Mouse (Mus musculus): Measurements from ENCODE around the gene Syngr3. TPM values are rescaled to one million over a fixed set of nuclear protein-coding genes. Genes with fewer than 3 reads are reported as not detected.

The Syngr3 gene
- 0.08 and 0.41 TPM in 2 replicates for polyA plus RNA-seq (2015; fragmentation: Nextera tagmentation; extraction: Ambion mirVana)

GRCm38 (mm10) chr17:24689251-24690081, at the start of gene Syngr3:
TSS of gene Syngr3 (minus strand) at chr17:24689955.

GRCm38 (mm10) chr17:24736330-24737051, 46.7 kb upstream of the Syngr3 start, which contains the start of gene Msrb1:
TSS of gene Msrb1 (plus strand) at chr17:24736642.

GRCm38 (mm10) chr17:24727618-24728017, 37.9 kb upstream of the Syngr3 start, which contains the start of gene Rpl3l:
TSS of gene Rpl3l (plus strand) at chr17:24727820.

GRCm38 (mm10) chr17:24724184-24724583, 34.4 kb upstream of the Syngr3 start, which contains the start of gene Ndufb10:
TSS of gene Ndufb10 (minus strand) at chr17:24724478.

GRCm38 (mm10) chr17:24717943-24718342, 28.2 kb upstream of the Syngr3 start, which contains the start of the genes Rnf151 and Rps2:
TSS of gene Rnf151 (minus strand) at chr17:24718063.
TSS of gene Rps2 (plus strand) at chr17:24718116.

GRCm38 (mm10) chr17:24706982-24707800, 17.4 kb upstream of the Syngr3 start, which contains the start of gene Tbl3:
TSS of gene Tbl3 (minus strand) at chr17:24707660.

GRCm38 (mm10) chr17:24696011-24696697, 6.4 kb upstream of the Syngr3 start, which contains the start of the genes Gfer and Noxo1:
TSS of gene Gfer (minus strand) at chr17:24696156.
TSS of gene Noxo1 (plus strand) at chr17:24696234.

GRCm38 (mm10) chr17:24669545-24670245, 20.1 kb downstream of the Syngr3 start, which contains the start of gene Zfp598:
TSS of gene Zfp598 (plus strand) at chr17:24669687.

GRCm38 (mm10) chr17:24658017-24658758, 31.6 kb downstream of the Syngr3 start, which contains the start of gene Npw:
TSS of gene Npw (minus strand) at chr17:24658457.

GRCm38 (mm10) chr17:24650070-24650616, 39.6 kb downstream of the Syngr3 start, which contains the start of gene Slc9a3r2:
TSS of gene Slc9a3r2 (minus strand) at chr17:24650327.

Other genes with a start within 250 kb of the Syngr3 start
- 35.1 and 38.3 TPM in 2 replicates for gene Dnase1l2, start 246.8 kb downstream of the Syngr3 start, polyA plus RNA-seq (2015; fragmentation: Nextera tagmentation; extraction: Ambion mirVana)
- gene E4f1, start 219.6 kb downstream of the Syngr3 start, polyA plus RNA-seq (2015; fragmentation: Nextera tagmentation; extraction: Ambion mirVana) = 17.7 and 19.5 TPM in 2 replicates
- gene Pgp, start 219.6 kb downstream of the Syngr3 start, polyA plus RNA-seq (2015; fragmentation: Nextera tagmentation; extraction: Ambion mirVana) = 41.5 and 50.1 TPM in 2 replicates
- not detected in 2 replicates for gene Bricd5, start 216.1 kb downstream of the Syngr3 start, polyA plus RNA-seq (2015; fragmentation: Nextera tagmentation; extraction: Ambion mirVana)
- gene Mlst8, start 210.9 kb downstream of the Syngr3 start, polyA plus RNA-seq (2015; fragmentation: Nextera tagmentation; extraction: Ambion mirVana) = 11.2 and 13.5 TPM in 2 replicates
- gene Caskin1, start 201.4 kb downstream of the Syngr3 start, polyA plus RNA-seq (2015; fragmentation: Nextera tagmentation; extraction: Ambion mirVana) = 0.23 and 0.41 TPM in 2 replicates
- 50.4 and 54.8 TPM in 2 replicates for gene Traf7, start 162.0 kb downstream of the Syngr3 start, polyA plus RNA-seq (2015; fragmentation: Nextera tagmentation; extraction: Ambion mirVana)
- 2.2 and 2.6 TPM in 2 replicates for gene Rab26, start 155.7 kb downstream of the Syngr3 start, polyA plus RNA-seq (2015; fragmentation: Nextera tagmentation; extraction: Ambion mirVana)
- 28.6 and 36.5 TPM in 2 replicates for gene Pkd1, start 140.1 kb downstream of the Syngr3 start, polyA plus RNA-seq (2015; fragmentation: Nextera tagmentation; extraction: Ambion mirVana)
- 216 and 218 TPM in 2 replicates for gene Tsc2, start 57.3 kb downstream of the Syngr3 start, polyA plus RNA-seq (2015; fragmentation: Nextera tagmentation; extraction: Ambion mirVana)
- gene Nthl1, start 57.3 kb downstream of the Syngr3 start, polyA plus RNA-seq (2015; fragmentation: Nextera tagmentation; extraction: Ambion mirVana) = 9.8 and 11.3 TPM in 2 replicates
- gene Slc9a3r2, start 39.6 kb downstream of the Syngr3 start, polyA plus RNA-seq (2015; fragmentation: Nextera tagmentation; extraction: Ambion mirVana) = 33.6 and 38.2 TPM in 2 replicates
- not detected in 2 replicates for gene Npw, start 31.5 kb downstream of the Syngr3 start, polyA plus RNA-seq (2015; fragmentation: Nextera tagmentation; extraction: Ambion mirVana)
- 10.0 and 11.2 TPM in 2 replicates for gene Zfp598, start 20.3 kb downstream of the Syngr3 start, polyA plus RNA-seq (2015; fragmentation: Nextera tagmentation; extraction: Ambion mirVana)
- 28.0 and 29.7 TPM in 2 replicates for gene Gfer, start 6.2 kb upstream of the Syngr3 start, polyA plus RNA-seq (2015; fragmentation: Nextera tagmentation; extraction: Ambion mirVana)
- 1.4 and 2.0 TPM in 2 replicates for gene Noxo1, start 6.3 kb upstream of the Syngr3 start, polyA plus RNA-seq (2015; fragmentation: Nextera tagmentation; extraction: Ambion mirVana)
- 31.4 and 34.7 TPM in 2 replicates for gene Tbl3, start 17.7 kb upstream of the Syngr3 start, polyA plus RNA-seq (2015; fragmentation: Nextera tagmentation; extraction: Ambion mirVana)
- 0.24 TPM in 1 of 2 replicates, not detected in the other for gene Rnf151, start 28.1 kb upstream of the Syngr3 start, polyA plus RNA-seq (2015; fragmentation: Nextera tagmentation; extraction: Ambion mirVana)
- 1,136 and 1,298 TPM in 2 replicates for gene Rps2, start 28.2 kb upstream of the Syngr3 start, polyA plus RNA-seq (2015; fragmentation: Nextera tagmentation; extraction: Ambion mirVana)
- gene Ndufb10, start 34.5 kb upstream of the Syngr3 start, polyA plus RNA-seq (2015; fragmentation: Nextera tagmentation; extraction: Ambion mirVana) = 218 and 232 TPM in 2 replicates
- gene Rpl3l, start 37.9 kb upstream of the Syngr3 start, polyA plus RNA-seq (2015; fragmentation: Nextera tagmentation; extraction: Ambion mirVana) = 0.16 and 0.19 TPM in 2 replicates
- gene Msrb1, start 46.7 kb upstream of the Syngr3 start, polyA plus RNA-seq (2015; fragmentation: Nextera tagmentation; extraction: Ambion mirVana) = 203 and 213 TPM in 2 replicates
- 0.25 and 0.64 TPM in 2 replicates for gene Hs3st6, start 63.0 kb upstream of the Syngr3 start, polyA plus RNA-seq (2015; fragmentation: Nextera tagmentation; extraction: Ambion mirVana)
- gene Meiob, start 114.3 kb upstream of the Syngr3 start, polyA plus RNA-seq (2015; fragmentation: Nextera tagmentation; extraction: Ambion mirVana) = 0.10 TPM in 1 of 2 replicates, not detected in the other
- gene Hagh, start 150.2 kb upstream of the Syngr3 start, polyA plus RNA-seq (2015; fragmentation: Nextera tagmentation; extraction: Ambion mirVana) = 44.1 and 47.3 TPM in 2 replicates
- 16.1 and 17.5 TPM in 2 replicates for gene Fahd1, start 160.4 kb upstream of the Syngr3 start, polyA plus RNA-seq (2015; fragmentation: Nextera tagmentation; extraction: Ambion mirVana)
- gene Igfals, start 176.0 kb upstream of the Syngr3 start, polyA plus RNA-seq (2015; fragmentation: Nextera tagmentation; extraction: Ambion mirVana) = 0.07 TPM in 1 of 2 replicates, not detected in the other
- 31.8 and 37.9 TPM in 2 replicates for gene Nubp2, start 196.4 kb upstream of the Syngr3 start, polyA plus RNA-seq (2015; fragmentation: Nextera tagmentation; extraction: Ambion mirVana)
- gene Spsb3, start 196.7 kb upstream of the Syngr3 start, polyA plus RNA-seq (2015; fragmentation: Nextera tagmentation; extraction: Ambion mirVana) = 27.7 and 30.1 TPM in 2 replicates
- 18.3 and 18.8 TPM in 2 replicates for gene Eme2, start 205.1 kb upstream of the Syngr3 start, polyA plus RNA-seq (2015; fragmentation: Nextera tagmentation; extraction: Ambion mirVana)
- 83.6 and 88.7 TPM in 2 replicates for gene Mrps34, start 205.2 kb upstream of the Syngr3 start, polyA plus RNA-seq (2015; fragmentation: Nextera tagmentation; extraction: Ambion mirVana)
- gene Nme3, start 206.5 kb upstream of the Syngr3 start, polyA plus RNA-seq (2015; fragmentation: Nextera tagmentation; extraction: Ambion mirVana) = 35.4 and 36.2 TPM in 2 replicates
- 12.1 and 13.1 TPM in 2 replicates for gene Mapk8ip3, start 247.0 kb upstream of the Syngr3 start, polyA plus RNA-seq (2015; fragmentation: Nextera tagmentation; extraction: Ambion mirVana)

Measured in urinary bladder, postnatal 0 days (tissue).